Mouse (Mus musculus) cortical plate, adult 2 months (tissue): ENCODE results near the gene Vmn2r76.
"Not testable (repeated sequence)": the region's sequence is repeated elsewhere in the genome, so short reads cannot be mapped to it uniquely, and the experiment has no call there.

ENCODE experiments used
- CTCF ChIP-seq: fragments of 200-500 bp; IDR thresholded peaks from 2 replicates; pipeline ENCODE4 v1.5.1; 2011; ENCODE audit warnings: mild to moderate bottlenecking, control low read depth, low read length; ENCODE audit not compliant: insufficient read depth; ENCODE audit errors: extremely low read depth
- POLR2A ChIP-seq: fragments of 200-500 bp; IDR thresholded peaks from 2 replicates; pipeline ENCODE4 v1.6.1; 2011; ENCODE audit warnings: mild to moderate bottlenecking, low read length, control low read depth; ENCODE audit not compliant: insufficient read depth; ENCODE audit errors: extremely low read depth

DNA sequence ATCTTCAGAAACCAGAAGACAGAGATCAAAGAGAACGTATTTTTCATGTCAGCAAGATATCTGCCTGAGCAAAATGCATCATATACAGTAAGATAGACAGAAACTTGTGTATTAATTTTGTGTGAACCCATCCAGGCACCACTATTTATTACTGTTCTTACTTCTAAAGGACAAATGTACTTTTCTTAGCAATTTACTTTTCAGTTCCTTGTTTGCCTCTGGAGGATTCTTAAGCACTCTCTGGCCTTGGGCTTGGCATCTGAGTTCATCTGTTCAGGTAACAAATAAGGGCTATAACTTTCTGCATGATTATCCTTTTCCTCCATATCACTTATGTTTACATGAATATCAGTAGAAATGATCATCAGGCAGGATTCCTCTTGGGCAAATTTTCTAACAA is 74.4 kb downstream of the Vmn2r76 start, which contains the start of gene Vmn2r75:
- TF ChIP-seq CTCF, POLR2A: not testable (repeated sequence)
